In the genomic region with DNA sequence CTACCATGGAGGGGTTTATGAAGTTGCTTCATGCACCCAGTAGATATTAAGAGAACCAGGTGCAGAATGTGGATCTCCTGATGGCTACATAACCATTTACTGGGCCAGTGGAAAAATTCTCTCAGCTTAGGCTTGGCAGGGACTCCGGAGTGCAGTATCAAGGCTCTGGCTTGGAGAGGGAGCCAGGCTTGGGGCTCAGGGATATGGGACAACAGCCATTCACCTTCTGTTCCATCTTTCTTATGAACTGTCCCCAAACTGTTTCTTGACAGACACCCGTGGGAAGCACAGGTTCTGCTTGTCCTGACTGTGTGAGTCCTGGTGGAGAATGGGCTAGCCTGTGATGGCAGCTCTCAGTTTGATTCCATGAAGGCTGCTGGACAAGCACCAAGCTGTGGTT, we compare ENCODE assay signal across 24 mouse cellular contexts.
DNase-seq lines count a peak whose midpoint lies in the region; ATAC-seq lines count a peak whose summit lies in the region.
"Had no signal": no experiment of that assay in that cellular context is flagged by ENCODE, and none has a peak within 500 bp of the region (broad histone marks: within the 10 kb centered on the region; RNA-seq: fewer than 3 reads in every experiment).

No protein-coding gene starts in this region.

- H3K27me3 ChIP-seq in hindbrain, embryonic 10.5 days (ENCODE audit: insufficient read depth, poor library complexity, severe bottlenecking): no peaks in the 10 kb centered on the region
- H3K27me3 ChIP-seq in hindbrain, embryonic 14.5 days (ENCODE audit: control insufficient read depth, insufficient read depth, low read length): no peaks in the 10 kb centered on the region
- H3K27me3 ChIP-seq in neural tube, embryonic 13.5 days: no peaks in the 10 kb centered on the region
- no peaks in the 10 kb centered on the region for H3K27me3 ChIP-seq in limb, embryonic 15.5 days
- H3K27me3 ChIP-seq: CH12.LX; lung, embryonic 15.5 days had no signal

- H3K9me3 ChIP-seq in hindbrain, embryonic 10.5 days: peaks cover 30% of the 10 kb centered on the region
- 0 out of 2 replicates have a peak, but pooled peaks cover 4% of the 10 kb centered on the region for H3K9me3 ChIP-seq in hindbrain, embryonic 14.5 days (ENCODE audit: control insufficient read depth, low read length)
- peaks cover 5% of the 10 kb centered on the region; the same call in 1 of the 2 replicates for H3K9me3 ChIP-seq in neural tube, embryonic 13.5 days
- peaks cover 18% of the 10 kb centered on the region for H3K9me3 ChIP-seq in limb, embryonic 15.5 days

- peak overlapping the region; percentile 62; the same call in 1 of the 2 replicates for H3K27ac ChIP-seq in hindbrain, embryonic 10.5 days
- no peak overlapping the region for H3K27ac ChIP-seq in hindbrain, embryonic 14.5 days
- 0 out of 2 replicates have a peak overlapping the region, but pooled peaks have one; percentile 46 for H3K27ac ChIP-seq in neural tube, embryonic 13.5 days (replicated peaks)
- peak overlapping the region; percentile 75 for H3K27ac ChIP-seq in limb, embryonic 15.5 days
- H3K27ac ChIP-seq: lung, embryonic 15.5 days; midbrain, embryonic 10.5 days; stomach, postnatal 0 days had no signal

- no peak overlapping the region for H3K4me2 ChIP-seq in hindbrain, embryonic 14.5 days (replicated peaks)
- H3K4me2 ChIP-seq in neural tube, embryonic 13.5 days: no peak overlapping the region
- H3K4me2 ChIP-seq in limb, embryonic 15.5 days: no peak overlapping the region
- H3K4me2 ChIP-seq: liver, embryonic 11.5 days; lung, embryonic 15.5 days had no signal

- peaks cover 29% of the 10 kb centered on the region for H3K4me1 ChIP-seq in hindbrain, embryonic 10.5 days (replicated peaks)
- H3K4me1 ChIP-seq in hindbrain, embryonic 14.5 days (replicated peaks; ENCODE audit: control insufficient read depth, insufficient read depth, low read length): peaks cover 34% of the 10 kb centered on the region
- peaks cover 48% of the 10 kb centered on the region for H3K4me1 ChIP-seq in neural tube, embryonic 13.5 days (replicated peaks)
- H3K4me1 ChIP-seq in limb, embryonic 15.5 days: peaks cover 47% of the 10 kb centered on the region
- H3K4me1 ChIP-seq: lung, embryonic 15.5 days had no signal

- no peak for ATAC-seq in hindbrain, embryonic 14.5 days (ENCODE audit: low FRiP score)
- no peak for ATAC-seq in neural tube, embryonic 13.5 days (ENCODE audit: low read depth)
- ATAC-seq in limb, embryonic 15.5 days (ENCODE audit: insufficient number of reproducible peaks, low FRiP score, low TSS enrichment, low read depth): no peak
- ATAC-seq: activated CD4-positive, CD25-positive, alpha-beta regulatory T cell, adult 4 months; forebrain, postnatal 0 days; intestine, embryonic 16.5 days had no signal

- no peak overlapping the region for H3K4me3 ChIP-seq in hindbrain, embryonic 10.5 days
- no peak overlapping the region for H3K4me3 ChIP-seq in hindbrain, embryonic 14.5 days (replicated peaks; ENCODE audit: low read length)
- H3K4me3 ChIP-seq in neural tube, embryonic 13.5 days: no peak overlapping the region
- no peak overlapping the region for H3K4me3 ChIP-seq in limb, embryonic 15.5 days
- H3K4me3 ChIP-seq: lung, embryonic 15.5 days; midbrain, embryonic 10.5 days had no signal

- no peak overlapping the region for H3K9ac ChIP-seq in hindbrain, embryonic 14.5 days
- H3K9ac ChIP-seq in neural tube, embryonic 13.5 days: no peak overlapping the region
- no peak overlapping the region for H3K9ac ChIP-seq in limb, embryonic 15.5 days
- H3K9ac ChIP-seq: lung, embryonic 15.5 days had no signal

- peaks cover 70% of the 10 kb centered on the region for H3K36me3 ChIP-seq in hindbrain, embryonic 10.5 days
- H3K36me3 ChIP-seq in hindbrain, embryonic 14.5 days (replicated peaks; ENCODE audit: control insufficient read depth, insufficient read depth): peaks cover 14% of the 10 kb centered on the region
- peaks cover 41% of the 10 kb centered on the region for H3K36me3 ChIP-seq in neural tube, embryonic 13.5 days
- peaks cover 29% of the 10 kb centered on the region for H3K36me3 ChIP-seq in limb, embryonic 15.5 days

- WGBS in hindbrain, embryonic 10.5 days: 85% methylated on average over 2 of the region's 2 CpGs
- WGBS in hindbrain, embryonic 14.5 days: 93% methylated on average over 2 of the region's 2 CpGs
- 84% methylated on average over 2 of the region's 2 CpGs for WGBS in neural tube, embryonic 13.5 days
- 58% methylated on average over 2 of the region's 2 CpGs for WGBS in limb, embryonic 15.5 days

- peak; percentile 42 for DNase-seq in cerebellum, adult 11-12 months
- no peak for DNase-seq in cerebellum, postnatal 14 days
- no peak for DNase-seq in hindbrain, embryonic 10.5 days (ENCODE audit: low spot score)
- DNase-seq in hindbrain, embryonic 14.5 days (ENCODE audit: low spot score): no peak
- DNase-seq in neural tube, embryonic 10.5 days (ENCODE audit: extremely low spot score, low spot score): no peak
- no peak for DNase-seq in right cerebral cortex, postnatal 4 days
- DNase-seq: adrenal gland, adult 2 months; adrenal gland, postnatal 36 days; forebrain, postnatal 0 days; gastrocnemius, postnatal 10 days; heart, postnatal 36 days; kidney, adult 8-10 months; kidney, postnatal 10 days; thymus, adult 18-20 months; thymus, postnatal 25 days had no signal
